8 mouse cellular contexts compared by ENCODE assay signal in genomic region chr19:37433895-37434262, GRCm38 (mm10). TPM values are rescaled to one million over a fixed set of nuclear protein-coding genes. Genes with fewer than 3 reads are reported as not detected.
DNase-seq lines count a peak whose midpoint lies in the region; ATAC-seq and TF ChIP-seq lines count a peak whose summit lies in the region.

No protein-coding gene starts in this region.

- 7% methylated on average over 14 of the region's 14 CpGs for WGBS in thymus, adult 2 months
- 2% methylated on average over 14 of the region's 14 CpGs for WGBS in embryonic facial prominence, embryonic 12.5 days
- 2% methylated on average over 14 of the region's 14 CpGs for WGBS in intestine, embryonic 14.5 days
- WGBS in liver, postnatal 0 days (ENCODE audit: insufficient replicate concordance) = 2% methylated on average over 14 of the region's 14 CpGs
- WGBS in small intestine, adult 2 months = 3% methylated on average over 14 of the region's 14 CpGs

- H3K9me3 ChIP-seq in embryonic facial prominence, embryonic 12.5 days = no peaks in the 10 kb centered on the region
- no peaks in the 10 kb centered on the region for H3K9me3 ChIP-seq in intestine, embryonic 14.5 days (ENCODE audit: control insufficient read depth, low read length)
- H3K9me3 ChIP-seq in liver, postnatal 0 days (ENCODE audit: low read length) = no peaks in the 10 kb centered on the region

- no peak for TF ChIP-seq EP300 in liver, postnatal 0 days (IDR thresholded peaks at IDR 0.05; ENCODE audit: low read depth)

- H3K36me3 ChIP-seq in thymus, adult 2 months (ENCODE audit: control insufficient read depth, insufficient read depth, low read length) = no peaks in the 10 kb centered on the region
- H3K36me3 ChIP-seq in embryonic facial prominence, embryonic 12.5 days = no peaks in the 10 kb centered on the region
- H3K36me3 ChIP-seq in intestine, embryonic 14.5 days (ENCODE audit: control insufficient read depth, insufficient read depth, low read length) = no peaks in the 10 kb centered on the region
- peaks cover 8% of the 10 kb centered on the region; the same call in 1 of the 2 replicates for H3K36me3 ChIP-seq in liver, postnatal 0 days (replicated peaks; ENCODE audit: insufficient read depth, low read length)
- 0 out of 2 replicates have a peak, but pooled peaks cover 3% of the 10 kb centered on the region for H3K36me3 ChIP-seq in small intestine, adult 2 months (ENCODE audit: control insufficient read depth, insufficient read depth, low read length)

- no peak overlapping the region for H3K9ac ChIP-seq in embryonic facial prominence, embryonic 12.5 days
- no peak overlapping the region for H3K9ac ChIP-seq in intestine, embryonic 14.5 days (ENCODE audit: low read length)
- H3K9ac ChIP-seq in liver, postnatal 0 days (replicated peaks) = peak overlapping the region; percentile 83

- TF ChIP-seq POLR2A in thymus, adult 2 months (IDR thresholded peaks at IDR 0.05; ENCODE audit: control insufficient read depth, extremely low read depth, insufficient read depth, low read length, poor library complexity) = no peak
- TF ChIP-seq POLR2A in small intestine, adult 2 months (IDR thresholded peaks at IDR 0.05; ENCODE audit: low read depth, low read length) = no peak

- peak overlapping the region; percentile 63 for H3K4me2 ChIP-seq in embryonic facial prominence, embryonic 12.5 days (replicated peaks)
- peak overlapping the region; percentile 68 for H3K4me2 ChIP-seq in intestine, embryonic 14.5 days (ENCODE audit: low read length)
- H3K4me2 ChIP-seq in liver, postnatal 0 days (ENCODE audit: low read depth, low read length) = peak overlapping the region; percentile 73

- peaks cover 12% of the 10 kb centered on the region; the same call in 1 of the 2 replicates for H3K4me1 ChIP-seq in thymus, adult 2 months (replicated peaks; ENCODE audit: control insufficient read depth, insufficient read depth, low read length)
- H3K4me1 ChIP-seq in embryonic facial prominence, embryonic 12.5 days = peaks cover 13% of the 10 kb centered on the region
- H3K4me1 ChIP-seq in intestine, embryonic 14.5 days (replicated peaks; ENCODE audit: control insufficient read depth, insufficient read depth, low read length) = 0 out of 2 replicates have a peak, but pooled peaks cover 4% of the 10 kb centered on the region
- H3K4me1 ChIP-seq in liver, postnatal 0 days (ENCODE audit: insufficient read depth) = peaks cover 19% of the 10 kb centered on the region
- peaks cover 8% of the 10 kb centered on the region for H3K4me1 ChIP-seq in small intestine, adult 2 months (ENCODE audit: control insufficient read depth, insufficient read depth, insufficient read length, low read length)

- ATAC-seq in embryonic facial prominence, embryonic 12.5 days (ENCODE audit: insufficient number of reproducible peaks, insufficient read depth, low FRiP score, low TSS enrichment) = no peak
- ATAC-seq in intestine, embryonic 14.5 days (replicated peaks; ENCODE audit: low FRiP score, low TSS enrichment, low read depth) = 0 out of 2 replicates have a peak, but pooled peaks have one; percentile 6
- ATAC-seq in liver, postnatal 0 days = peak; percentile 53
- no peak for ATAC-seq in frontal cortex, adult (ENCODE audit: low TSS enrichment)

- TF ChIP-seq CTCF in thymus, adult 2 months (IDR thresholded peaks at IDR 0.05; ENCODE audit: borderline replicate concordance, control insufficient read depth, extremely low read depth, insufficient read depth, low read length, poor library complexity) = no peak
- no peak for TF ChIP-seq CTCF in liver, postnatal 0 days (IDR thresholded peaks at IDR 0.05; ENCODE audit: low read depth)
- TF ChIP-seq CTCF in small intestine, adult 2 months (IDR thresholded peaks at IDR 0.05; ENCODE audit: extremely low read depth, insufficient read length, insufficient replicate concordance, low read depth, low read length) = no peak

- no peak overlapping the region for H3K27ac ChIP-seq in thymus, adult 2 months (ENCODE audit: control insufficient read depth, insufficient read depth, low read length)
- no peak overlapping the region for H3K27ac ChIP-seq in embryonic facial prominence, embryonic 12.5 days
- no peak overlapping the region for H3K27ac ChIP-seq in intestine, embryonic 14.5 days (ENCODE audit: low read depth)
- peak overlapping the region; percentile 92 for H3K27ac ChIP-seq in liver, postnatal 0 days (ENCODE audit: low read depth)
- no peak overlapping the region for H3K27ac ChIP-seq in small intestine, adult 2 months (ENCODE audit: insufficient read depth, low read depth, low read length)

- peaks cover 17% of the 10 kb centered on the region for H3K27me3 ChIP-seq in thymus, adult 2 months (ENCODE audit: control insufficient read depth, insufficient read depth, low read length)
- peaks cover 75% of the 10 kb centered on the region for H3K27me3 ChIP-seq in embryonic facial prominence, embryonic 12.5 days
- peaks cover 89% of the 10 kb centered on the region for H3K27me3 ChIP-seq in intestine, embryonic 14.5 days (replicated peaks; ENCODE audit: control insufficient read depth, insufficient read depth, low read length)
- peaks cover 35% of the 10 kb centered on the region for H3K27me3 ChIP-seq in liver, postnatal 0 days (ENCODE audit: insufficient read depth, low read length)
- H3K27me3 ChIP-seq in small intestine, adult 2 months (ENCODE audit: control insufficient read depth, insufficient read depth, low read length) = peaks cover 52% of the 10 kb centered on the region

- DNase-seq in thymus, adult 2 months = no peak
- no peak for DNase-seq in thymus, adult 18-20 months
- DNase-seq in intestine, embryonic 14.5 days (ENCODE audit: low spot score) = no peak
- DNase-seq in liver, postnatal 0 days = peak; percentile 58
- no peak for DNase-seq in frontal cortex, adult 2 months (ENCODE audit: extremely low spot score in 1 of 2, low spot score in 1 of 2)

- 0 out of 2 replicates have a peak overlapping the region, but pooled peaks have one; percentile 25 for H3K4me3 ChIP-seq in thymus, adult 2 months (ENCODE audit: control insufficient read depth, insufficient read depth, low read length)
- H3K4me3 ChIP-seq in embryonic facial prominence, embryonic 12.5 days = peak overlapping the region; percentile 40
- peak overlapping the region; percentile 50 for H3K4me3 ChIP-seq in intestine, embryonic 14.5 days (ENCODE audit: low read depth, low read length)
- peak overlapping the region; percentile 64 for H3K4me3 ChIP-seq in liver, postnatal 0 days (ENCODE audit: low read depth, low read length)
- peak overlapping the region; percentile 73 for H3K4me3 ChIP-seq in small intestine, adult 2 months (ENCODE audit: low read depth, low read length)

RNA-seq across cellular contexts. Expression of gene Hhex, which starts 0.7 kb away (rescaled TPM):
- 5.1 and 8.3 TPM in 2 replicates for polyA plus RNA-seq in thymus, adult 2 months (2012; rRNA removed)
- polyA plus RNA-seq in embryonic facial prominence, embryonic 12.5 days (2016; fragmentation: Nextera tagmentation; extraction: Ambion mirVana) = 7.8 and 8.7 TPM in 2 replicates
- polyA plus RNA-seq in intestine, embryonic 14.5 days (2014; fragmentation: Nextera tagmentation; extraction: Ambion mirVana) = 7.4 and 9.6 TPM in 2 replicates
- 54.5 and 56.4 TPM in 2 replicates for polyA plus RNA-seq in liver, postnatal 0 days (2015; fragmentation: Nextera tagmentation; extraction: Ambion mirVana)
- 7.6 and 9.4 TPM in 2 replicates for polyA plus RNA-seq in small intestine, adult 2 months (2012; rRNA removed)
- 2.4 and 3.1 TPM in 2 replicates for polyA plus RNA-seq in frontal cortex, adult 2 months (2012; rRNA removed)

RNA-seq across cellular contexts. Expression of gene Kif11, which starts 57.7 kb away (rescaled TPM):
- 22.5 and 29.0 TPM in 2 replicates for polyA plus RNA-seq in thymus, adult 2 months (2012; rRNA removed)
- 72.1 and 74.7 TPM in 2 replicates for polyA plus RNA-seq in embryonic facial prominence, embryonic 12.5 days (2016; fragmentation: Nextera tagmentation; extraction: Ambion mirVana)
- 60.3 and 71.1 TPM in 2 replicates for polyA plus RNA-seq in intestine, embryonic 14.5 days (2014; fragmentation: Nextera tagmentation; extraction: Ambion mirVana)
- 16.0 and 20.7 TPM in 2 replicates for polyA plus RNA-seq in liver, postnatal 0 days (2015; fragmentation: Nextera tagmentation; extraction: Ambion mirVana)
- polyA plus RNA-seq in small intestine, adult 2 months (2012; rRNA removed) = 0.44 and 1.4 TPM in 2 replicates
- 0.97 and 1.3 TPM in 2 replicates for polyA plus RNA-seq in frontal cortex, adult 2 months (2012; rRNA removed)

Comparison
In these comparisons a context has a peak if more than half of its experiments do, and no peak if none do; other contexts are left out.
1. ATAC-seq: peak in intestine, embryonic 14.5 days (single experiment) and liver, postnatal 0 days (single experiment); none in embryonic facial prominence, embryonic 12.5 days (single experiment) and frontal cortex, adult (single experiment).
2. Peak in every context shown above with its lines, with median percentiles within 50 percentile points of each other: H3K4me3 ChIP-seq and H3K4me2 ChIP-seq.